Mouse (Mus musculus) heart, postnatal 0 days (tissue): Measurements from ENCODE around the gene Prr13.

ENCODE experiments used
- CTCF ChIP-seq: IDR thresholded peaks from 2 replicates; pipeline ENCODE4 v1.5.1; 2016; ENCODE audit warnings: antibody characterized with exemption, control low read depth, low read depth
- EP300 ChIP-seq: IDR thresholded peaks from 2 replicates; pipeline ENCODE4 v1.6.1; 2016; ENCODE audit warnings: antibody characterized with exemption, low read depth

- no peak for TF ChIP-seq EP300
- TF ChIP-seq CTCF: no peak
These were observed 2.1 kb downstream of the Prr13 start for GRCm38 (mm10) chr15:102460971-102461370.
